Mouse (Mus musculus) T-cell, adult 2 months (primary cell): ENCODE results near the gene Sult6b2.

Experiments used
- DNase-seq: peaks from one replicate; pipeline ENCODE4 v3.0.0; 2022; ENCODE audit warnings: low spot score

The Sult6b2 gene

GRCm38 (mm10) chr6:142810239-142810638 is 5.9 kb upstream of the Sult6b2 start:
- DNase-seq: no peak

DNA sequence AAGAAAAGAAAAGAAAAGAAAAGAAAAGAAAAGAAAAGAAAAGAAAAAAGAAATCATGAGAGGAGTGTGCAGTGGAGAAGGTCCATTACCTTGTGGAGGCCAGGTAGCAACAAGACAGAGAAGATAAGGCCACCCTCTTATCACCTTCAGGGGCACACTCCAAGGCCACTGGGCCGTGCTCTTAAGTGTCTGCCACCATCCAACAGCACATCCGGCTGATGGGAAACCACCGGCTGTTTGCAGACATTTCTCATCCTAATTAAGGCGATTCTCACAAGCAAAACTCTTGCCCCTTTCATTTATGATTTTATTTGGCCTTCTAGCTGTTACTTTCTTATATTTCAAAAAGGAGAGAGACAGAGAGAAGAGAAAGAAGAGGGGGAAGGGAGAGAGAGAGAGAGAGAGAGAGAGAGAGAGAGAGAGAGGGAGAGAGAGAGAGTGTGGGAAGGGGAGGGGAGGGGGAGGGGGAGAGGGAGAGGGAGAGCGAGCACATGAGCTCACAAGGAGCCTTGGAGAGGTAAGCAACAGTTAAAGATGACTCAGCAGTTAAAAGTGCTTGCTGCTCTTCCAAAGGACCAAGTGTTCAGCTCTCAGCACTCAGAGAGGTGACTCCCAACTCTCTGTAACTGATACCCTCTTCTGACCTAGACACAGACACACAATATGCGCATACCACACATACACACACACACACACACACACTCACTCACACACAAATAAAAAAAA is 5.2 kb upstream of the Sult6b2 start:
- peak; percentile 15 for DNase-seq

- DNase-seq: no peak
Measured at GRCm38 (mm10) chr6:142806326-142806725, 2.0 kb upstream of the Sult6b2 start.

- no peak for DNase-seq
Measured at GRCm38 (mm10) chr6:142802617-142803525, 1.4 kb downstream of the Sult6b2 start.

GRCm38 (mm10) chr6:142801687-142802086 is 2.6 kb downstream of the Sult6b2 start:
- DNase-seq: no peak

DNA sequence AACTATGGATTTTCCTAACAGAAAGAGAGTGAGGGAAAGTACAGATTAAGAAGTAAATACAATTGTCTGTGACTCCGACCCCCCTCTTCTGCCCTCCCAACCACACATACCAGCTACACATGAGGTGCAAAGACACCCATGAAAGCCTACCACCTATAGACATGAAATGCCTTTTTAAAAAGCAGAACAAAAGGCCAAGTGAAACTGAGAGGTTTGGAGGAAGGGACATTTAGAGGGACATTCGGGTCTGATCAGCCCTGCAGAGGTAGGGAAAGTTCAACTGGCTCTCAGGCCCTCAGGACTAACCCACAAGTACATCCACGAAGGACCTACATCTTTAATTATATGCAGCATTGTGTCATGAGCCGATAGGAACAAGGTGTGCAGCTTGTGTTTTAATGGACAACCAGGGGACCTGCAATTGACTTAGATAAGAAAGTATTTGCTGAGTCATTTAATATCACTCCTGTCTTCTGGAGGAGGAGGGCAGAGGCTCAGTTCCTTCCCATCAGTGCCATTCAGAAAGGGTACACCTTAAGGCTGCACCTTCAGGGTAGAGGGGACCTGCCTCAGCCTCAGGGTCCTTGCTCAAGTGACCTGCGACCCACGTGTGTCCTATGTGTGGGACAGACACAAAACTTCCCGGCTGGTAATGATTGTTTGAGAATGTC is 4.5 kb downstream of the Sult6b2 start:
- DNase-seq: no peak

DNA sequence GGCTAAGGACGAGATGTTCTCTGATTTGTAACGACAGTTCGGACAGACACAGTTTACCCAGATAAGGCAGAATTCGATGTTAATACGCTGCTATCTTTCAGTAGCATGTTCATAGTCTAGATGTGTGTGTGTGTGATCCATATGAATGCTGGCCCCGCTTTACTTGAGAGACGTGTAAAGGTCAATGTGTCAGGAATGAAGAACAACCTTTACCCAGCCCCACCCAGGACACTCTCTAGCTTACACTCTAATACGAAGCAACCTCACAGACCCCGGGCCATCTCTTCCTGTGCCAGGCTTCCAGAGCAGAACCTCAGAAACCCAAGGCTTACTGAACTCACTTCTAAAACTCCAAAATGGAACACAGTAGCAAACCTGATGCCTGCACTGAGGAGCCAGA is 5.5 kb downstream of the Sult6b2 start:
- DNase-seq: no peak

- no peak for DNase-seq
Measured at GRCm38 (mm10) chr6:142797996-142798395, 6.3 kb downstream of the Sult6b2 start.

DNA sequence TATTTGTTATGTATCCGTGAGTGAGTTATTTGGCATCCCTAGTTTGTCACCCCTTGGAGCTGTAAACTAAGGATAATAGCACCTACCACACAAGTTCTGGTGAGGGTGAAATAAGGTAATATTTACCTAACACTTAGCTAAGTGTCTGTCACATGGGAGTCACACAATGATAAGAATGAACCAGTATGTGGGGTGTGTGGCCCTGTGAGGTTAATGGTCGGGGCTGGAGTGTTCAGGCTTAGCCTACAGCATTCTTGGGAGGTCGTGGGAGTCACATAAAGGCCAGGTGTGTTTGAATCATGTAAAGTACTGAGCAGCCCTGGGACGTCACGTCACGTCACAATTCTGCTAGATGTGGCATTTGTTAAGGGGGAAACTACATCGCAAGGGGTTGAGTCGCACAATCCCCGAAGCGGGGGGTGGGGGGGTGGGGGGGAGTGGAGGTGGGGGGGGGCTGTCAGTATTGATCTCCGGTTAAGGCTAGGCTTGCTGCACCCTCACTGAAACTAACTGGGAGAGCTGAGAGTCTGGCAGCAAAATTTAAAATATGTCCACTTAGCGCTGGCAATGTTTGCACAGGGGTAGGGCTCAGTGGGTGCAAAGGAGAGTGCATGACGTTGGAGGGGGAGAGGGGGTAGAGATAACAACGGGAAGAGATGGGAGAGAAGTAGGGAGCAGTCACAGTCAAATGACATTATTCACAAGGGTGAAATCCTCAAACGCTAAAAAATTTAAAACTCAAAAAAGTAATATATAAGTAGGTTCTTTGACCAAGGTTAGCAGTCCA is 8.5 kb downstream of the Sult6b2 start:
- DNase-seq: no peak

DNA sequence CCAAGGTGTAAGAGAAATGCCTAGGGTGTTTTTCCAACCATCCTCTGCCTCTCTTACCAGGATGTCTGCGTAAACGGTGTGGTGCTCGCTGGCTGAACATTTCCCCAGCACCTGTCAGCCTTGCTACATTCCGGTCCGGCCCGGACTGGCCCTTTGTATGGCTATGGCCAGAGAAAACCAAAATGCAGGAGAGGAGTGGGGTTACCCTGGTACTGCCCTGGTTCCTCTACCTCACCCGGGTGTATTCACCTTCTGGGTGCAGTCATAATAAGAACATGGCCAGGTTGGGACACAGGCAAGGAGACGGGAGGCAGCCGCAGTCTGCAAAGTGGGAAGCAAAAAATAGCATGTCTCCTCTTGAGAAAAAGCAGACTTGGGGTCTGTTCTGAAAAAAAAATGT is 9.2 kb downstream of the Sult6b2 start:
- no peak for DNase-seq

GRCm38 (mm10) chr6:142793468-142793867 is 10.8 kb downstream of the Sult6b2 start:
- DNase-seq: no peak

- DNase-seq: no peak
Measured at GRCm38 (mm10) chr6:142792241-142792968, 11.9 kb downstream of the Sult6b2 start.

GRCm38 (mm10) chr6:142789736-142790135 is 14.6 kb downstream of the Sult6b2 start:
- DNase-seq: no peak

DNA sequence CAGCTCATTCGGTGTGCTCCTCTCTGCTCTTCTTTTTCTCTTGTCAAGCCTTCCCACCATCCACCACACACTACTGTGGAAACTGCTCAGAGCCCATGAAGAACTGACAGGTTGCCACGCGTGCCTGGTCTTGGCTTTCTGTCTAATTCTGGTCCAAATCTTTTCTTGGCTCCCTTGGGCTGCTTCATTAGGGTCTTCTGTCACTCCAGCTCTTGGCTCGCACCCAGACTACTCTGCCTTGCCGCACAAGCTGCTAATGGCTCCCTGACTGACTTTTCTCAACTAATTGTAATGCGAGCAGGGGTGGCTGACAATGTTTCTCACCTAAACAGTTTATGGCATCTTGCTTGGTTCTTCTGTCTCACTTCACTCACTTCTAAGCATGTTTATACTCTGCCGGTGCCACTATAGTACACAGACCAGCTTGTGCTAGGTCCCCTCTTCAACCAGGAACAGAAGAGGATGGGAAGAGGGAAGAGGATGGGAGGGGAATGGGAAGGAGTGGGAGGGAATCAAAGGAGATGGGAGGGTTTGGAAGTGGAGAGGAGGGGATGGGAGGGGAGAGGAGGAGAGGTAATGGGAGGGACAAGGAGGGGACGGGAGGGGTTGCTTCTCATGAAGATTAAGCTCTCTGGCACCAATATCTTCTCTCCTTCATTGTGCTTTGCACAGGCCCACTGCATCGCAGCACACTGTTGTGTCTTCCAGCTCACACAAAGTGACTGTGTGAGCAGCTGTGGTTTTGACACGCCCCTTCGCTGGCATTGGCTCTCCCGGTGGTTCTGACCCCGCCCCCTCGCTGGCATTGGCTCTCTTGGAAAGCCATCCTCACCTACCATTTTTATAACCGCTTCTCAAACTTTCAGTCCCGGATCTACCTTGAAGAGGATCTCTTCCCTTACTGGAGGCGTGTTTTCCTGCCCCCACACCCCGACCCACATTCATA is 16.0 kb downstream of the Sult6b2 start:
- DNase-seq: no peak

DNA sequence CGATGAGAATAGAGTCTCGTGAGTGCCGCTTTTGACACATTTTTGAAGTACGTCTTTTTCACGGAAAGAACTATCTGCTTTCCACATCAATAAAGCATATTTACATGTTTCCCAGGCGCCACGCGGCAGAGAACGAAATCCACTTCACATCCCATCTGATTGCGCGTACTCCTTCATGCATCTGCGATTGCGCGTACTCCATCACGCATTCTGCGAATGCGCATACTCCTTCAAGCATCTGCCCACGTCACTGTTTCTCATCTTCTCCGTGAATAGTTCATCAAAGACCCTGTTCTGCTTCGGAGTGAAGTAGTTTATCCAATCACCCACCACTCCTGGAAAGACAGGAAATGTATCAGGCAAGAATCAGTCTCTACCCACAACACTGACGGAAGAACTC is 18.2 kb downstream of the Sult6b2 start:
- no peak for DNase-seq

GRCm38 (mm10) chr6:142785343-142785742 is 19.0 kb downstream of the Sult6b2 start:
- peak; percentile 67 for DNase-seq

DNA sequence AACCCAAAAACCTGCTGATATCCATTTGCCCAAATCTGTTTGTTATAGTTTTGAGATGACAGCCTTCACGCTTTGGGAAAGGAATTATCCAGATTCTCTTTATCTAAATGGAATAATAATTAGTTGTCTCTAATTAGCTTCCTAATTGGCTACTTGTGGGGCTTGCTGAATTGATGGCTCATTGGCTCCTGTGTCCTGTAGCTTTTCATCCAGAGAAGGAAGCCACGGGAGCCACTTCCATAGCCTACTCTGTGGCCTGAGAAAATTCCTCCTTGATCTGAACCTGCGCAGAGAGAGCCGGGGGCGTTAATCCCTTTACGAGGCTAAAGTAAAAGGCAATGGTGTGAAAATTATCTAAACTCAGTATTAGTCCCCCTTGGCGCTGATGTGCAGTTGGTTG is 23.0 kb downstream of the Sult6b2 start:
- no peak for DNase-seq

DNA sequence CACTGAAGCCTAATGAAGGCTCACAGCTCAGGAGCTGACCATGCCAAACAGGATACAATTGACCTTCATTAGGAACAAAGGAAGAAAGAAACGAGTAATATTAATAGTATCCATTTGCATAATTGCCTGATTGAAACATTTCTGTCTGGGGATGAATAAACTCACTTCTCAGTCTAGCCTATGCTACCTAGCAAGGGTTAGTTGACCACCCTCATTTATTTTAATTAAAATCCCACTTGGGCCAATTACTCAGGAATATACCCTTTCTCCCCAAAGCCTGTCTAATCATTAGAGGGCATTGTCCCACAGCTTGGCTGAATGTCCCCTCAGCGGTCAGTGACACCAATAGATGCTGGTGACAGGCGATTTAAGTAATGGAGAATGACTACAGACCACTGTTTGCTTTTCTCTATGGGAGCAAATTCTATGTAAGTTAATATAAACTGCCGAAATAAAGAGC is 23.7 kb downstream of the Sult6b2 start:
- no peak for DNase-seq

DNA sequence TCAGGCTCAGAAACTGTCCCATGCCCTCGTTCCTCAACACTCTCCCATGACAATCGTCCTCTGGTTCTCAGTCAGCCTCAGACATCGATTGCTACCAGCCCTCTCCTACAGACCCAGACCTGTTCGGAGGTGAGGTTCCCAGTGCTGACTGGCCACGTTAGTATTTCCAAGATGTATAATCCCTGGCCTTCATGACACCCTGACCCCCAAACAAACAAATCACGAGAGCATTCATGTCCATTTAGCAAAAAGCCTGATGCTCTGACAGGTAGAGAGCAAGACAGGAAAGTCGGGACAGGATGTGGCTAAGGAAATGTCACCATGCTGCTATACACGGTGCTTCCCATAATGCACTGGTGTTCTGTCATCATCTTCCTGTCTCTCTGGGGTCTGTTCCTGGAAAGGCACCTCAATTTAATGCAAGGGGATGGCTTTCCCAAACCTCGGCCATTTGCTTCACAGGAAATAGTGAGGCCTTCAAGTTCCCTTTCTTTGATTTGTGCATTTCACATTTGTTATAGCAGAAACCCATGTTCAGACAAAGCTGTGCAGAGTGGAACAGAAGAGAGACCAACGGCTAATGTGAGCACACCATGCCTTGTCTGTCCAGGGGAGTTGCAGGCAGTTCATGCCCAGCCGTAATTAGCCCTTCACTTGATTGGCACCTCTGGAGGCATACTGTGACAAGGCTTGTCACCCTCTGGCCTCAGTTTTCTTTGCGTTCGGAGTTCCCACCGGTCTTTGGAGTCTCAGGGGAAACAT is 24.3 kb downstream of the Sult6b2 start:
- DNase-seq: peak; percentile 50
